Mouse (Mus musculus): ENCODE measurements around the gene Gm17728.
"Not testable (repeated sequence)": the region's sequence is repeated elsewhere in the genome, so short reads cannot be mapped to it uniquely, and the experiment has no call there.

Gene Gm17728

DNA sequence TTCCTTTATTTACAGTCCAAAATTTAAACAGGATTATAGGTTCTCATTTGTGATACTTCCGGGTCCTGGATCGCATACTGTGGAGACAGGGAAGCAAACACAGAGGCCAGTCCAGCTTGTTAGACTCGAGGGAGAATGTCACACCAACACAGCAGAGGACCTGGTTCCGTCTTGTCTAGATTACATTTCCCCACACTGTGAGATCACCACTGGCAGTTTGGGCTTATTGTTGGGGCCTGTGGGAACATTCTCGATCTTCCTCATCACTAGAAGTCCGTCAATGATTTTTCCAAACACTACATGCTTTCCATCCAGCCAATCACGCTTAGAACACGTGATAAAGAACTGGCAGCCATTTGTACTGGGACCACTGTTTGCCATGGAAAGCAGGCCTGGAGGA lies at the start of gene Gm17728:
Gene Gm17728 (plus strand): TSS at position 301 of the 400 bp plus-strand sequence.
- DNase-seq, result not testable (repeated sequence)

DNA sequence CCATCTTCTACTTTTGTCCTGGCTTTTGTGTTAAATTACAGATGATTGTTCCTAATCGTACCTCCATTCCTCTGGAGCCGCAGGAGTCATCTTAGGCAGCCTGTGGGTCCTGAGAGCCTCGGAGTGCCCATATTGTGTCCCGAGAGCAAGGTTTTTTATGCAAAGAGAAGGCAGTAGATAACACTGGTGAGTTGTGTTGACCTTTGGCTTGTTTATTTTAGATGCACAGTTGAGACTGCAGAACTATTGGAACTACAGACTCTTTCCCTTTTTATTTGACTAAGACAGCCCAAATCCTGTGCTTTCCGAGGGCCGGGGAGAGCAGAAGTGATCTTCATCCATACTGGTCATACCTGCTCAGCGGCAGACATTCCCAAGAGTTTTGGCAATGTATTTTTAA lies 24.4 kb upstream of the Gm17728 start:
- DNase-seq, result no peak

DNA sequence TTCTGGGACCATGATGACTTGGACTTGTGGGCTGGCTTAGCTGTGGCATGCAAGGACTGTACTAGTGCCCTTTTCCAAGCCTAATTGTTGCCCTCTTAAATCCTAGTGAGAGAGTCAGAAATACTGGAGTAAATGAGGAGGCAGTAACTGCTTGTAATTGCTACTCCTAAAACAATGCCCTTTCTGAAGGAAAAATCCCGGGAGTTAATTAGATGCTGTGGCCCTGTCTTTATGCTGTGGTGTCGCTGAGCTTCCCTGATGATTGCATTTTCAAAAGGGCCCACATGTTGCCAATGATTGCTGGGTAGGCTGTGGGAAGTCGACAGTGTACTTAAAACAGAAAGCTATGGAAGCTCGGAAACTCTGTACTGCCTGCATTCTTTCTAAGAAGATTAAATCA lies 23.3 kb upstream of the Gm17728 start:
- DNase-seq, result no peak

DNA sequence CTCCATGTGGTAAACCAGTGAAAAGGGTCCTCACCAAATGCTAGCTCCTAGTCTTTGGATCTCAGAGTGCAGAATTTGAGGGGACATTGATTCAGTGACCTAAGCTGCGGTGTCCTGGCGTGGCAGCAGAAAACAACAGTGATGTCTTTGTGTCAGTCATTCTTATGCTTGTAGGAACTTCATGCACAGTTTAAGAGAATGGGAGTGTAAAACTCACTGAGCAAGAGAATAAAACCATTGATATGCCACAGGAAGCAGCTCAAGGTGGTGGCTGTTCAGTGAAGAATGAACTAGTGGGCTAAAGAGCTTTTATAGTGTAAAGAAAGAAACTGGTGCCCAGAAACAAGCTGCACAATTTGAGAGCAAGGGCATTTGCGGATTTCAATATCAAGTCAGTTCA lies 17.9 kb upstream of the Gm17728 start:
- no peak for DNase-seq

DNA sequence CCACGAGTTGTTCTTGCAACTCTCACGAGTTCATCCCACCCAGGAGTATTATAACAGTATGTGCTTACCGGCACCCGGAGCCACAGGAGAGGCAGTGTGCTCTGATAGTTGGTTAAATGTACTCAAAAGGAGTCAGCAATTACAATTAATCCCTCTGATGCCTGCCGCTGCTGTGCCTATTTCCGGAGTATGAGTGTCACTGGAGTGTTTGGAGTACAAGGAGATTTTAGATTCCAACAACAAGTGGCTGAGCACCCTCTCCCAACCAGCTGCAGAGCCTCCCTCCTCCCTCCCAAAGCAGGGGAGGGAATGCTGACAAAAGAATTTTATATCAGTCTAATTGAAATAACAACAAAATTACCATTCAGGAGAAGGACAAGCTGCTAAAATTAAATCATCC lies 14.2 kb upstream of the Gm17728 start:
- DNase-seq, result no peak

DNA sequence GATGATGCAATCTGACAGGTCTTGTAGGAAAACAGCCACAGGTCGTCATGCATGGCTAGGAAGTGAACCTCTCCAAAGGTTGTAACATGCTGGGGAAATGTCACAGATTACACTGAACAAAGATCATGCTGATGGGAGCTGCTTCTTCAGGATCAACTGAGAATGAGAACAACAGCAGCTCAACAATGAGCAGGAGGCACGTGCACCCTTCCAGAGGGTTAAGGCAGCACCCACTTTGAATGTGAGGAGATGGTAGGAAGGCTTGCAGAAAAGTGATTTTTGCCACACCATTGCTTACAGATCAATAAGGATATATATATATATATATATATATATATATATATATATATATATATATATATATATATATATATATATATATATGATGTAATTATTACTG lies 2.8 kb upstream of the Gm17728 start:
- no peak for DNase-seq

DNA sequence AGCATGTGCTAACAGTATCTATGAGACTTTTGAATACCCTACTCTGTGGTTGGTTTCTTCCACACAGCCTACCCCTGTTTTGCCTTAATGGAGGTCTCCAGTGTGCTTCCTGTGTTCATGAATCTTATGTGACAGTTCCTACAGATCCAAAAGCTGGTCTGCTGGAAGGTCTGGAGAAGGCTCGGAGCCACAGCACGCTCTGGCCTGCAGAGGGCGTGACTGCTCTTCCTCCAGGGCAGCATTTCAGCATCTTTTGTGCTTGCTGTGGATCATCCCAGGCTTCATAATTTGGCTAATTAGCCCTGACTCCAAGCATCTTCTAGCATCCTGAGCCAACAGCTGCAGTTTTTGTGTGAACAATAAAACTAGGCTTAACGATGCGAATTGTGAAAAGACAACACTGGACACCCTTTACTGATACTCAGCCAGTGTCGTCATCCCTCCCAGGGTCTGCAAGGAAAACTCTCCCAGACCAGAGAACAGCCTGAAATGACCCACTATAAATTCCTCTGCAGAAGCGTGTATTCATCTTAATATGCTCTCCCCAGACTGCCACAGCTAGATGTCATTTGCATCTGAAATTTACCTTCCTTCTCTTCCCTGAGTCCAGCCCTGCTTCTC lies 6.6 kb downstream of the Gm17728 start:
- no peak for DNase-seq

DNA sequence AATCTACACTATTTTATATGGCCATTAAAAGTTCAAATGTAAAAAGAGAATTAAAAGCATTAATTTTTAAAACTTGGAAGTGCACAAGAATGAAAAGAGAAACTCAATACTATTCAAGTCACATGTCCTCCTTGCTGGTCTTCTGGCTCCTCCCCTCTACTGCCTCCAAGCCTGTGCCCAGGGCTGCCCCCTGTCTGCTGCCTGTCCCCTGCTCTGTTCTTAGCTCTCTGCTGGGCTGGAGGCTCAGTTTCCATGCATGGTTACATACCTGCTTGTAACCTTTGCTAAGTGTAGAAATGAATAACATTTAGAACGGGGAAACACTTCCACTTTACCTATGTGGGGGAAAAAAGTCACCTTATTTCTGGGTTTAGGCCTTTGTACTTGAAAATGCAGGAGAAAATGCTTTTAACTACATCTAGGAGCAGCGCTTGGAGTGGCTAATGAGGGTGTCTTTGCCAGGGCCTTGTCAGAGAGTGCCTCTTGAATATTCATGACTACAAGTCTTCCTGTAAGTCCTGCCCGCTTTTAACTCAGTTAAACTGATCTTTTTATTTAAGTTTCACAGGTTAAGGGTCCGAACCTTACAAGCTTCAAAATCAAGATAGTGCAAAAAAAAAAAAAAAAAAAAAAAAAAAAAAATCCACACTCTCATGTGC lies 18.3 kb downstream of the Gm17728 start:
- DNase-seq, result no peak

DNA sequence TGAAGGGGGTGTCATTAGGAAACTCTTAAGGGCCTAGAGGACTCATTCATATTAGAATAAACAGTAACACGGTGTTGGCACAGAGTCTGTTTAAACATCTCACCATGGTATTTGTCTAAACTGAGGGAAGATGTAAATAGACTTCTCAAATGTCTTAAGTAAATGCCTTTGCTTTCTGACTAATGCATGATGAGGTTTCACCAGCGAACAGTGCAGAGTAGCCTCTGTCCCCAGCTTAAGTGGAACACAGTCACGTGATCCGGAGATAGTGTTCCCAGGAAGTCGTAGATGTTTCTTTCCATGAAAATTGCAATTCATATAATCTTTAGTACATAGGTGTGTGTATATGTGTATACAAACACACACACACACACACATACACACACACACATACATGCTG lies 34.5 kb downstream of the Gm17728 start:
- no peak for DNase-seq

DNA sequence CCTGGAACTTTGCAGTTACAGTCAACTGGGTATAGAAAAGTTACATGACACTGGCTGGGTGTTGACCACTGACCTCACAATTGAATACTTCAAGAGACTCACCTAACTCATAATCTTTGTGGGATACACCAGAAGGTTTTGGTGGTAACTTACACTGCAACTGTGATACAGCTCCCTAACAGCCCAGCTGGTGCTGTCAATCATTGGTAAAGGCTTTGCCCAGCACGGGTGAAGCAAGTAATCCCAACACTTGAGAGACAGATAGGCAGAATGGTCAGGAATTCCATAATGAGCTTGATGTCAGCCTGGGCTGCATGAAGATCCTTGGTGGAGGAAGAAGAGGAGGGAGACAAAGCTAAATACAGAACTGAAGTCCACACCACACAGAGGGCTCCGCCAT lies 39.0 kb downstream of the Gm17728 start:
- DNase-seq, result no peak

All from spleen, adult 18-20 months (tissue).